Mouse (Mus musculus) kidney, adult 11 months (tissue): ENCODE data around the gene Gm20696.

Source experiments
- DNase-seq: peaks from one replicate; pipeline ENCODE4 v3.0.0; 2022

Gm20696 gene

DNA sequence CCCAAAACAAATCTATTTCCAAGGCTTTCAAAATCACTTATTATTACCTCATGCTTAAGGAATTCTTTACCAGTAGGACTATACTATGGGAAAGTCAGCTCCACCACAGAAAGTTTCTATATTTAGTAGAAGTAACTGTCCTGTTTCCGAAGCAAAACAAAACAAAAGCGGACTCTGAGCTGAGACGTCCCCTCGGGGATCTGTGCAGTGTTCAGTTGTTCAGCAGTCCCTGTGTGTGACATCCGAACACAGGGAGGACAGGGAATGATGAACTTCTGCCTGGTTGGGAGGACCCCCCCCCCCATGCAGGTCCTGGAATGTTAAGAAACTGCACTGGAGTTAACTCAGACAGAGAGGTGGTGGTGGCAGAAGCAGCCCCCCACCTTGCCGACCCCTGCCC is 154.7 kb downstream of the Gm20696 start:
- no peak for DNase-seq

DNA sequence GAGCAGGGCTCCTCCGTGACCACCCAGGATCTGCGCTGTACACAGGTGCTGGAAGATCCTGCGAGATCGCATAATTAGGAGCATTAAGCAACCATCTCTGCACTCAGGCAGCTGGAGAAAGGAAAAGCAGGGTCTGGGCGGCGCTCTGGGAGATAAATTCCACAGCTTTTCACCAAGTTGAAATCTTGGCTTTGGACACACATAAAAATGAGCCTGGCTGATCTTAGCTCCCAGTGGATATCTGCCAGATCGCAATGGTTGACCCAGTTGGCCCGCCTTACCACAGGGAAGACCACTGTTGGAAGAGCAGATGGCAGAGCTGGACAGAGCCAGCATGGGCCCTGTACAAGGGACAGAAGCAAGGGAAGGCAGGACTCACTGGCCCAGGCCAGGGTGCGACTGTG is 157.4 kb downstream of the Gm20696 start:
- DNase-seq, result peak; percentile 29

GRCm38 (mm10) chr6:99506816-99507215 is 159.8 kb downstream of the Gm20696 start:
- DNase-seq, result no peak

DNA sequence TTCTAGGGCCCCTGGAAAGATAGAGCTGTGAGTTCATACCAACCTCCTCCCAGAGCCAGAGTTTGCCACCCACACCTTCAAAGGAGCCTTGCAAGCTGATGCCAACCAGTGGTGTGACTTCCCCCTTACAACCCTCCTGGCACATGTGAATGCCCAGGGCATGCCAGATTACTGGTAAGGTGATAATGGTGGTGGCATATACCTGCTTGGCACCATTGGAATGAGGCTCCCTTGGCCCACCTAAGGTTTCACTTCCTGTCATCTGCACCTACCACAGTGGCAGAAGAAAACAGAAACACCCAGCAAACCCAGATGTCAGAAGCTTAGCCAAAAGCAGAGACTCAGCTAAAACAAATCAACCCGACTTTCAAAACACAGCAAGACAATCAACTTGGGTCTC is 162.9 kb downstream of the Gm20696 start:
- no peak for DNase-seq

DNA sequence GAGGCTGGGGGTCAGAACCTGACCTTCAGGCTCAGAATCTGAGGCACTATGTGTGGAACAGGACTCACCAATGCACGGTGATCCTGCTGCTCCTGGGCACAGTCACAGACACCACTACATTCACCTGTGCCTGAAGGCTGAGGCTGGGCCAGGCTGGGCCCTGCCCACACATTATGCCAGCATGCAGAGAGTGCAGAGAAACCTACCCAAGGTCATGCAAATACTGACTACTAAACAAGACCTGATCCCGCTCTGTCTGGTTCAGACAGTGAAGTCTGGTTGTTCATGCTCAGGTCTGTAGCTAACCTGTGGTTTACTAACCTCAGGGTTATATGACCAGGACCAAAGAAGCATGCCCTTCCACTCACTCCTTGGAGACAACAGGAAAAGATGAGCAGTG is 163.9 kb downstream of the Gm20696 start:
- DNase-seq, result no peak

GRCm38 (mm10) chr6:99502314-99502713 is 164.3 kb downstream of the Gm20696 start:
- no peak for DNase-seq

- no peak for DNase-seq
Measured at GRCm38 (mm10) chr6:99500570-99501270, 165.9 kb downstream of the Gm20696 start.

- no peak for DNase-seq
Measured at GRCm38 (mm10) chr6:99498082-99498481, 168.5 kb downstream of the Gm20696 start.

DNA sequence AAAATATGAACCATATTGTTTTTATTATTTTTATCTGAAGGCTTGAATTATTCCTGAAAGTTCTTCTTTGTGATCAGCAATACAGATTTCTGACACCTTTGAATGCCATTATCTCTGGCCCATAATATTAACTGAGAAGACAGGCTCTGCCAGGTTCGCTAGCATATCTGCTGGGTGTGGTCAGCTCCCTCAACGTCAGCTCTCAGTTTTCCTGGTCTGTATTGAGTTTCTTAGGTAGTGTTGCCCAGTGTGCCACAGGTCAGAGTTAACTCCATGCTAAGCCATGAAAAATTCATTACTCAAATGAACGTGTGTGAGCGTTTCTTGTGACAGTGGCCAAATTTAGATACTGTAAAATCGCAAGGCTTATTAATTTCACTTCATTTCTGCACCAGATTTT is 170.5 kb downstream of the Gm20696 start:
- no peak for DNase-seq

- DNase-seq, result no peak
Measured at GRCm38 (mm10) chr6:99492937-99493336, 173.7 kb downstream of the Gm20696 start.

GRCm38 (mm10) chr6:99491979-99492544 is 174.5 kb downstream of the Gm20696 start:
- no peak for DNase-seq

DNA sequence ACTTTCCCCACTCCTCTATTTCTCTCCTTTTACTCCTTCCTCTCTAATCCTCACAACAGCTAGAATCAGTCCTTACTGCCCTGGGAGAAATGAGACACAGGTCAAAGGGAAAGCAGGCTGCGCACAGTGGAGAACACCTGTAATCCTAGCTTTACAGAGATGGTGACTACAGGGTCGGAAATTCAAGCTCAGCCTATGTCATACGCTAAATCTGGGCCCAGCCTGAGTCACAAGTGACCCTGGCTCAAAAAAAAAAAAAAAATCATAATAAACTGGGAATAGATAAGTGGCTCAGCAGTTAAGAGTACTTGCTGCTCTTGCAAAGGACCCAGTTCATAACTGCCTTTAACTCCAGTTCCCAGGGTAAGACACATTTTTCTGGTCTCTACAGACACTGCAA is 175.5 kb downstream of the Gm20696 start:
- DNase-seq, result no peak

DNA sequence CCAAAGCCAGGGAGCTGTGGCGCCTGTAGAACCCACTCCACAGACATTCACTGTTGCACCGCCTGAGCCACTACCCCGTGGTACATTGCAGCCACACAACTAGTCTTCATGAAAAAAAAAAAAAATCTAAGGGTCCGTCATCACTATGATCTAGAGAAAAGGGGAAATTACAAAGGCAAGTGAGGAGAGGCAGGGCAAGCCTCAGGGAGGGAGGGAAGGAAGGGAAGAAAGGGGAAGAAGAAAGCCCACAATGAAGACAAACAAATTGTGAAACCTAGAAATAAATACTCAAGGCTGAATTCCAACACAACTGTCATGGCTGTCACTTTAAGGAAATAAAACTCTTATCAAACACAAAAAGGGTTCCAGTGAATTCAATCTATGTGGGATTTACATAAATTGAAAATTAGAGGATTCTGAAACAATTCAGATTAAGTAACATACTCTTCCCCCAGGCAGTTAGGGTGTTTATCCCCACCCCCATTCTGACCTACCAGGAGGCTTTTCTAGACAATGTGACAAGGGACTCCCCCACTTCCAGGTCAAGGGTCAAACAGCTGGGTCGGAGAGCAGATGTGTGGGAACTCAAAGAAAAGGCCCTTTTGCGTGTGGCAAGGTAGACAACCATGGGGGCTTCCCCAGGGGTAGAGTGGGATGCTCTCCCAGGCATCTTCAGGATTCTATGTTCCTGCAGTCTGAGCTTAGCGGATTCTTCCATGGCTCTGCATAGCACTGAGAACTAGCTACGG is 176.5 kb downstream of the Gm20696 start:
- no peak for DNase-seq

- DNase-seq, result no peak
Measured at GRCm38 (mm10) chr6:99489423-99489822, 177.2 kb downstream of the Gm20696 start.

- DNase-seq, result peak; percentile 21
Measured at GRCm38 (mm10) chr6:99485884-99486640, 180.5 kb downstream of the Gm20696 start.

DNA sequence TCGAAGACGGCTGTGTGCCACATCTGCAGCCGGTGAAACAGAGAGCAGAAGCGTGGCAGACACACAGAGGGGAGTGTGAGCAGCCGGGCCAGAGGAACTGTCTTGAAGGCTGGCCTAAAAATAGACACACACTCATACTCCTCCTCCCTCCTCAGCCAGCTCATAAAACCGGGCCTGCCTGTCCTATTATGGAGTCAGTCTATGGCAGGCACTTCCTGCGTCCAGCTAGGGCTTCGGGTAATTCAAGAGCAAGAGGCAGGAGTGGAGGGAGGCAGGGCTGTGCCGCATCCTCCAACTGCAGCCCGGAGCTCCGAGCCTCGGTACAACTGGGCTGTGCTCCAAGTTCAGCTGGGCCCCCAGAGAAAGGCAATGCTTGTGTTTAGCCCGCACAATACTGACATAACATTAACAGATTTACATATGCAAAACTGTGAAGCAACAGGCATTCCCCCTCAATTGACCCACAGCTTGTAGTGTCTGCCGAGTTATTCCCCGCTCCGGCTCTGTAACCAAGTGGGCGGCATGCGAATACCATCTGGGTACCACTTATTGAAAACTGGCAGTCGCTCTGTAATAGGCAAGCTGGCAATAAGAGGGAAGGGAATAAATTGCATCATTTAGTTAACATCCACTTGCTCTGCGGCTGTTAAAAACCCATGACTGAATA is 181.2 kb downstream of the Gm20696 start:
- peak; percentile 67 for DNase-seq

DNA sequence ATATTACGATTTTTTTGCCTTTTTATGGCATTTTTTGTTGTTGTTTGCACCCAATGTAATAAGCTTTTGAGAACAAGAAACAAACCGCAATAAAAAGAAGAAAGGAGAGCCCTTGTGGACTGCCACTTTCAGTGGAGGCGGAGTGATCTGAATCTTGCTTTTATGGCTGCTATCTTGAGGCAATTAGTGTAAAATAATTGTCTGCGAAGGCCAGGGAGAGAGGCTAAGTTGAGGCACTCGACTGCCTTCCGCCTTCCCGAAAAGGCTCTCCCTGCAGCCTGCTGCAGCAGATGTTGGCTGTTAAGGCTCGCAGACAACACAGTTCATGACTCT is 181.7 kb downstream of the Gm20696 start:
- no peak for DNase-seq

DNA sequence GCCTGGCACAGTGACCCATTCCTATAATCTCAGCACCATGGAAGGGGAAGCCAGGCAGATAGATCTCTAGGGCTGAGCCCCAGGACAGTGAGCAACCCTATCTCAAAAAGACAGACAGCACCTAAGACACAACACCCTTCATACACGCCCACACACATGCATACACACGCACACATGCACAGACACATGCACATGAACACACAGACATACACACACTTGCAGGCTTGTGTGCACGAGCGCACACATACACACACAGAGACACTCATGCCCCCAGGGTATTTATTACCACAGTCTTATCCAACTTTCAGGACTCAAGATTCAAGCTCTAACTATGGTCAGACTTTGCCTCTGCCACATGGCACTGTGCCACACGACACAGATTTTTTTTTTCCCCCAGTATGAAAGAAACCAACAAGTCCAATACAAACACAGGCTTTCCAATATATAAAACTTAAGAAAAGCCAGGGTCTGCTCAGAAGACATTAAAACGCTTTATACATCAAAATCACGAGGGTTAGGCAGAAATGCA is 182.3 kb downstream of the Gm20696 start:
- no peak for DNase-seq

DNA sequence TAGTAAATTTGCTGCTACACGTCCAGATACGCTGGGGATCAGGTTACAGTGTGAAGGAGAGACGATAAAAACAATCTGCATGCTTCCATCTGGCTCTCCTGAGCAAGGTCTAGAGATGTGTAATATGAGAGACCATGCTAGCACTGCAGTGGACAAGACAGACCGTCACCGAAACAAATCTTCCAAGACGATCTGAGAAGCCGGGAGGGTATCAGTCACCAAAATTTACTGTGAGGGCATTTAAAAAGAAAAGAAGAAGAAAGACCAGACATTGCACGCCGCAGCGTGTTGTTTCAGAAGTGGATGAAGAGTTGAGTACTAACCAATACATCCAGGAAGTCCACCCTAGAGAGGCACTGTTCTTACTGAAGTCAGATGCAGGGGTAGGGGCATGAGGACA is 183.0 kb downstream of the Gm20696 start:
- DNase-seq, result no peak

GRCm38 (mm10) chr6:99481568-99481967 is 185.0 kb downstream of the Gm20696 start:
- no peak for DNase-seq

DNA sequence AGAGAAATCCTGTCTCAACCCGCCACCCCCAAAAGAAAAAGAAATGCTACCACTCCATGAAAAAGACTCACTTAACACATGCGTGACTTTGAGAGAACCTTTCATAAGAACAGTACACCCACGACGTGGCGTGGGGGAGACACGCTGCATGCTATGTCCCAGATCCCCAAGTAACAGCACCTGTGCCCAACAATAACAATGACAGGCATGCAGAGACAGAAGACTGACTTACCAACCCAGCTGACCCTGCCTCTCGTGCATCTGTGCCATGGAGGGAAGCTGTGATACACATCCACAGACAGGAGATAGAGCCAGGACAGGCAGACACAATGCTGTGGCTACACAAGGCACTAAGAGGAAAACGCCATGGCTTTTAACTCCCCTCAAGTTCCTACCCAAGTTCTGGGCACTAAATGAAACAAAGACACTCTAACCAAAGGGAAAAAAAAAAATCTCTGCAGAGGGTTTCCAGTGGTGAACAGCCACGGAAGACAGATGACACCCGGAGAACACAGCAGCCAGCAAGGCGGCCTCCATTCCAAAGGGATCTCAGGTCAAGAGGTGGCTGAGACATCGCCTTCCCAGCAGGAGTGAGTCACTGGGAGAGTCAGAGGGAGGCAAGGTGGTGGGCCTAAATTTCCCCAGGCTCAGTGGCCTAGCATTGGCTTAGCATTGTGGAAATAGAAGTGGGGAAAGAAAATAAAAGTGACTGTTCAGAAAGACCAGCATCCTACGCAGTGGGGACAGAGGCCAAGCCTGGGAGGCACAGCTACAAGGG is 187.5 kb downstream of the Gm20696 start:
- no peak for DNase-seq

GRCm38 (mm10) chr6:99475040-99475439 is 191.6 kb downstream of the Gm20696 start:
- peak; percentile 19 for DNase-seq
